Mouse (Mus musculus): ENCODE data around the gene Grik1.

Gene Grik1

DNA sequence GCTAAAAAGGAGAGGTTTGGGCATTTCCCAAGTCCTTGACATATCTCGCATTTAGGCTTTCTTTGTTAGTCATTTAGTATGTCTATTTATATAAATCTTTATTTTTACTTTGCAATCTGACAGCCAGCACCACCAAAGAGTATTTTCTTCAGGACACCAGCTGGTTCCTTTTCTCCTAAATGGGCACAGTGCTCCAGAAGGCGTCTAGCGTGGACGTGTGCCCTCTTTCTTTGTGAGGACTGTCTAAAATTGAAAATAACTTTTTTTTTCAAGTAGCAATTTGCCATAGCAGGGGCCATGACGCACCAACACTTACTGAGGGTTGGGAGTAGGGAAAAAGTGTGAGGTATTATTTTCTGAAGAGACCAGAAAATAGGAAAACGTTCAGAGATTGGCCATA is 425.5 kb downstream of the Grik1 start:
- no peak for DNase-seq (ENCODE audit: low read depth, low spot score)

GRCm38 (mm10) chr16:87861722-87862121 is 428.3 kb downstream of the Grik1 start:
- no peak for DNase-seq (ENCODE audit: low read depth, low spot score)

GRCm38 (mm10) chr16:87853451-87854085 is 436.5 kb downstream of the Grik1 start:
- no peak for DNase-seq (ENCODE audit: low read depth, low spot score)

DNA sequence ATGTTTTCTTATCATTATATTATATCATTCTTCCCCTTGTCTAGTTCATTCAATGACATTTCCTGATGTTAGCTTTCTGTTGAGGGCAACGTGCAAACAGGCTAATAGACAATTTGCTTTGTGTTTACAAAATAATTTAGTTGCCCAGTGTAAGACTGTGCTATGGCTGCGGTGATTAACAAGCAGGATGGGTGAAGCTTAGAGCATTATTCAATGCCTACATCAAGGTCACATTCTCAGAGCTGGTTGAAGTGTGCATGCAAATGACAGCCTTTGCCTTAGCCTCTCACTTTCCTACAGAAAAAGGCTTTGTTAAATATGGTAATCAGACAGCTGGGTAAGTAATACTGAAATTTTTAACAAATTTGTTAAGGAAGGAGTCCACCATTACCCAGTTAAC is 438.5 kb downstream of the Grik1 start:
- no peak for DNase-seq (ENCODE audit: low read depth, low spot score)

- no peak for DNase-seq (ENCODE audit: low read depth, low spot score)
Measured at GRCm38 (mm10) chr16:87848799-87849198, 441.3 kb downstream of the Grik1 start.

Measured in embryo, embryonic 11.5 days (tissue).